Mouse (Mus musculus) spleen, embryonic (tissue): ENCODE measurements at regions not wholly inside any gene's neighbourhood (a gene's known extent, or its start where the extent isn't known, plus 50 kb on each side); places are given as distances from the start of the nearest gene placed in this dataset.

Source experiments
- CTCF ChIA-PET: fragments of 350-600 bp; sonication (Branson Sonifier 250); formaldehyde crosslinking; loops from one replicate; lab custom pipeline; 2022; lab: Charles Lee

DNA sequence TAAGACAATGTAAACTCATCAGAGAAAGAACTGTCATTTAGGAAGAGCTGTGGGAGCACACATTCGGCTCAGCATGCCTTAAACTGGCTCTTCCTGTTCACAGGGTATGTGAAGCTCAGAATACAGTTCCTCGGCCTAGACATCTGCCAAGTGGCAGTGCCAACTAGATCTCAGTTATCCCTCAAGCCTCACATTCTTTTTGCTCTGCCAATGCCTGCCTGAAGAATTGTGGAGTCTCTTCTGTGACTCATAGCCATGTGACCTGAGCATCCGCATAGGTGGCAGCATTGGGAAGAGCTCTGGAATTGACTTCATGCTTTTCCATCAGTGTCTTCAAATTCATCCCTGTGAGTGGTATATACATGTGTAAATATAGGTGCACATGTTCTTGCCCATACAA is 59.7 kb downstream of the Prlhr start:
- CTCF ChIA-PET = no interaction called here

DNA sequence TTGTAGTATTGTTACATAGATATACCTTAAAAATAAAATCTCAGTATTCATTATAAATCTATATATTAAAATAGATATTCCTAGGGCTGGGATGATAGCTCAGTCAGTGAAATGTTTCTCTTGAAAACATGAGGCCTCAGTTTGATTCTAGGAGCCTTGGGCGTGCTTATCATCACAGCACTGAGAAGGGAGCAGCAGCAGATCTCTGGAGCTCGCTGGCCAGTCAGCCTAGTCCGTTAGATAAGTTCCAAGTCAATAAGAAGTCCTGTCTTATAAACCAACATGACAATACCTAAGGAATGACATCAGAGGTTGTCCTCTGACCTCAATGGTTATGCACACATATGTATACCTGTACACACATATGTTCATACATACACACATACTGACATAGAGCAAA is 68.7 kb downstream of the Prlhr start:
- CTCF ChIA-PET = no interaction called here

DNA sequence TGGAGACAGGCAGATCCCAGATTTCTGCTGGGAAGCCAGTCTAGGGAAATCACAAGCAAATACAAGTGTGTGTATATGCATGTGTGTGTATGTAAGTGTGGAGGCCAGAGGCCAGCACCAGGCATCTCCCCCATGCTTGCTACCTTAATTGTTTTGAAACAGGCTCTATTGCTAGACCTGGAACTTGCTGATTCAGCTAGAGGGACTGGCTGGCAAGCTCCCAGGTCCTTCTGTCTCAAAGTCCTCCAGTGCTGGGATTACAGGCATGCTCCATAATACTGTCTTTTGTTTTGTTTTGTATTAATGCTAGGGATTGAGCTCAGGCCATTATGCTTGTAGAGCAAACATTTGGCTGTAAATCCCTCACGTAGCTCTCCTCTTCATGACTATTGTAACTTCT is 70.4 kb downstream of the Prlhr start:
- CTCF ChIA-PET = no interaction called here

DNA sequence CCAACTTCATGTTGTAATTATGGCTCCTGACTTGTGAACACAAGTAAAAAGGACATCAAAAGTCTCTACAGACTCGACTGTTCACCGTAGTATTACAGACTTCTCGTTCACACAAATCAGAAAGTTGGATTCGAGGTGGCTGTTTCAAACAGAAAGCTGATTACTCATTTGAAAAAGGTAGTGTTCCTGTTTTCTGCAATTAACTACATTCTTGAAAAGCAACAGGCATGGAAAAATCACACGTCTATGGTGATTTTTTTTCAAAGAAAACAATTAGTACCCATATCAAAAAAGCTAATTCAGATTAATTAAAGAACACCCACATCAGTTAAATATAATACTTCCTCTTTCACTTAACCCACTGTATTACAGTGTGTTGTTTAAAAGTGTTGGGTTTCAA is 71.5 kb downstream of the Prlhr start:
- CTCF ChIA-PET = no interaction called here

DNA sequence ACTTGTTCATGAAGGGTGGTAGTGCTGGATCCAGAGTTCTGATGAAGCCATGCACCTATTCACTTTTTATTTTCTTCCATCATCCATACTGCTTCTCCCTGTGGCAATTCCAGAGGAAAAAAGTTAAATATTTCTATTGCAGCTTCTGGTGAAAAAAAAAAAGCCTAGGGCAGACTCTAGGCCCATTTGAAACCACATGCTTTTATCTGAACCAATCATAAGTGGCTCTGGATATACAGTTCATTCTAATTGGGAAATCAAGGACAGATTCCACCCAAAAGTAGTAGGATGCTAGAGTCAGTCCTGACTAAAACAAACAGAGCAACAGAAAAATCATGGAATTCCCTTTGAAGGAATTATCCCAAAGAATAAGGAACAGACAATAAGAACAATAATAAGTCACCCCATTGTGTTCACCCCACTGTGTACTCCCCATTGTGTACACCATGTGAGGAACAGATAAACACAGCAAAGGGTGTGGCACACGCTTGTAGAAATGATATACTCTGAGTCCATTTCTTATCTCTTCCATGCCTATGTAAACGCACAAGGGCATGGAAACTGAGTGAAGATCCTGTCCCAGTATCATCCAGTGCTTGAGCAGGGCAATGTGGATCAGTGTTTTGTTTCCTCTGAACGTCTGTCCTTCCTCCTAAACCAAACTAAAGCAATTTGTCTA is 81.4 kb downstream of the Prlhr start:
- CTCF ChIA-PET = no interaction called here

DNA sequence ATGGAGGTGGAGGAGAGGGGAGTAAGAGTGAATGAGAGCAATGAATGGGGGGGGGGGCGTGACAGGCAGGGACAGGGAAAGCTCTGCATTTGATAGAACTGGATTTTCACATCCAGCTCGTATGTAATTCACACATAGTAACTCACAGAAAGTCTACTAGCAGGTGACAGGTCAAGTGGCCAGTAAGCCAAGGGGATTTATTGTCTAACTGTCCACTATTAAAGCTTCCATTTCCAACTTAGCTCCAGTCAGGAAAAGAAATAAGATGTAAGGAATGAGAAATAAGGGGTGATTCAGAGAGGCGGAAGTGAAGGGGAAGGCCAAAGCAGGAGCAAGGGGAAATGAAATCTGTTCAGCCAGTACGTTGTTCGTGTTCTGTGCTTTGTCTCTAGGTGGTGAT is 83.4 kb downstream of the Prlhr start:
- CTCF ChIA-PET = no interaction called here

DNA sequence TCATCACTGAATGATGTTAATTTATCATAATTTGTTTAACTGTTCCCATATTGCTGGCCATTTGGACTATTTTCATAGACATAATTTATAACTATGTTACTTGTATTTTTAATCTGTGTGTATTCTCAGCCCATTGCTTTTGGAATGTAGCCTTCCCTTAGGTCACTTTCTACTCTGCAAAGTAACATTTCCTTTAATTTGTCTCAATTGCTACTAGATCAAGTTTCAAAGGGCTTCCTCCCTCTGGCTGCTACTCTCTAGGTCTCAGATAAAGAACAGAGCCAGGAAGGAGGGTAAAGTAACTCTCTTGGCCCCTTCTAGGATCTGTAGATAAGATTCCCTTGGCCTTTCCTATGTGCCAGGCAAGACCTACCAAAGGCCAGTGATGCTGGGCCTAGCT is 85.4 kb downstream of the Prlhr start:
- CTCF ChIA-PET = interaction anchor here (0.6 kb wide), 1 partner anchor 1083 kb away, joined by 4 read pairs; no protein-coding TSS in a partner anchor

DNA sequence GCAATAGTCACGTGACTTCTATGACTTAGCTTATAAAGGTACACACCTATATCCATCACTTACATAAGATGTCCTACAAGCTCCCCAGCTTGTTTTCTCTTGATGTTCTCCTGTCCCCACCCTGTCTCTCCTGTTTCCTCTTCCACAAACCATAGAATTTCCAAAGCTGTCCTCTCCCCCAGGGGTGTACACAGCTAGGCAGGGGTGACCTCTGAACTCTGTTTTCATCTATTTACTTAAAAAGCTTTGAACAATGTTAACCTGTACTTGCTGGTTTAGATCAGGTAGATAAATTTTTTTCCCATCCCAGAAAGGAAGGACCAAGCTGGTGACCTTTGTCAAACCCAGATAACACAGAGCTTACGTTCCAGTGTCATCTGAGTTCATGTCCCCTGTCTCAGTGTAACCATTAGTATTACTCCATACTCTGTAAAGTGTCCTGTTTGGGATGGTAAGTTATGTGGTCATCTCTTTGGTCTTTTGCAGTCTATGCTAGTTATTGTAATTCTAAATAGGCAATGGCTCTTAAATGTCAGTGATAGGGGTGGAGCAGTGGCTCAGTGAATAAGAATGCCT is 89.0 kb downstream of the Prlhr start:
- CTCF ChIA-PET = no interaction called here

DNA sequence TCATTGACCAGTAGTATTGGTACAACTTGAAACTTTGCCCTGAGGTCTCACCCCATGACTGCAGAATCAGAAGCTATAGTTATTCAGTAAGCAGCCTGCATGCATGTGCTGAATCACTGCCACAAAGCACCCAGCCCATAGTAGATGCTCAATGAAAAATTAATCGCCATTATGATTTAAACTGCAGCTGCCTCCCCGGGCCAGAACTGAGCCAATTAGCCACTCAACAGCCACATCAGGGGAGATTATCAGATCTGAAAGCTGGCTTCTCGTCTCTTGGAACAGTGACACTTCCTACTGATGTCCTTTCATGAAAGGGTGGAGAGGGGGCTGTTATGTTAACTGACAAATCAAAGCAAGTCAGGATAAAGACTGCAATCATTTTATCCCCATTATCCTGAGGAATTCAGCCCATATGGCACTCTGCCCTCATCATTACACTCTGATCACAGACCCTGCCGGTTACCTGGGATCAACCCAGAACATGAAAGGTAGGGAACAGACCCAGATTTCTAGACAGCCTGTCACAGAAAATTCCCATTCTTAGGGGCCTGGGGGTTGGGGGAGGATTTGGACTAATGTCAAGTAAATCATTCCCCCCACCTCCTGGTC is 104.0 kb downstream of the Prlhr start:
- CTCF ChIA-PET = no interaction called here

DNA sequence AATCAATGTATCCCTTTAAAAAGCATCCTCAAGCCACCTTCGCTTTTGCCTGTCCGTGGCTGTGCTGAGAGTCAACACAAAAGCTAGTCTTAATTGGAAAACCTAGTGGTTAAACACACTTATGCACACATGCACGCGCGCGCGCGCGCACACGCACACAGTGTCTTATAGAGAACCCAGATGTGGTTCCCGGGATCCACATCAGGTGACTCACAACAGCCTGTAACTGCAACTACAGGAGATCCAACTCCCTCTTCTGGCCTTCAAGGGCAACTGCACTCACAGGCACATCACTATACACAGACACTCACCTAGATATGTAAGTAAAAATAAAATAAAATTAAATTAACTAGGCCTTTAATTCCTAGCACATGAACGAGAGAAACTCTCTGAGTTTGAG is 118.4 kb upstream of the Fam204a start:
- CTCF ChIA-PET = no interaction called here

DNA sequence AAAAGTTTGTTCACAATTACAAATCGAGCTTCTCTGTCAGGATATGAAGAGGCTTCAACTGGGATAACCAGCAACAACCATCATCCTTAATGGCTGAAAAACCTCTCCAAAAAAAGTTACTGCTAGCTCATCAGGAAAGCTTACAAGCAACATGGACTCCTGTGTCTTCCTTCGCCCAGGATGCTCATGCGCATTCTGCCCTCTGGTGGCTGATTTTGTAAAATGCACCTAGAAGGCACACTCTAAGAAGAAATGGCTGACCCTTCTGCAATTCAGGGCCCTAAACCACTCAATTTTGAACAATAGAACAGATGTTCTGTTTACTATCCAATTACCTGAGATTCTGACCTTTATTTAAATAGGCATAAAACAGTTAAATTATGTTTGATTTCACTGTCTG is 115.0 kb upstream of the Fam204a start:
- CTCF ChIA-PET = interaction anchor here (0.7 to 1.3 kb wide), 2 partner anchors 92 to 924 kb away, joined by 9 to 15 read pairs; no protein-coding TSS in a partner anchor

DNA sequence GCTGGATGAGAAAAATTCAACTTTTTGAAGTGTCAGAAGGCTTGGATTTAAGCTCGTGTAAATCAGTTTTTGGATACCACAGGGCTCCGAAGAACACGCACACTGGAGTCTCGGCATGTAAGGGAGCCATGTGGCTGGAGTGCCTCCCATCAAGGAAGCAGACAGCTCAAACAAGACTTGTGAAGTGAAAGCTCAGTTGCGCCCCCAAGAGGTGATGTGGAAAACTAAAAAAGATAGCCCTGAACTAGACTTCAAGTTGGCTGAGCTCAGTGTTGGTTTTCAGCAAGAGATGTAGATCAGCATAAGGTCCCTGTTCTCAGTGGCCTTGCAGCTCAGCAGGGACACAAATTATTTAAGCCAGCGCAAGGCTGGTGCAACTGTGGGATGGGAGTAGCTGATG is 113.7 kb upstream of the Fam204a start:
- CTCF ChIA-PET = interaction anchor here (0.7 kb wide), 1 partner anchor 1036 kb away, joined by 6 read pairs; no protein-coding TSS in a partner anchor

DNA sequence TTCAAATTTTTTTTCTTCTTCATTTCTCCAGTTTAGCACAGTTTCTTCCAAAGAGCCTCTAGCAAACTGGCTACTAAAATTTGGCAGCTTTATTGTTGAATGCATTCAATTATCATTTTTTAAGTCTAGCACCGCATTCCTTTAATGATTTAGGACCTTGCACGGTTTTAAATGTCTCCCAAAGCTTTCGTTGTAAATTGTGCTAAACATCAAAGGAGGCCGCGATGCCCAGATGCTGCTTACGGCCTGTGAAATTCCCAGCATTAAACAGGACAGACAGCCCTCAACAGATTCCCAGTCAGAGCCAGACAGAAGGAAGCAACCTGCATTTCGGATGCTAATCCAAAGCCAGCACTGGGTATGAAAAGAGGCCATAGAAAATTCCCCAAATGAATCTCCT is 108.0 kb upstream of the Fam204a start:
- CTCF ChIA-PET = no interaction called here

DNA sequence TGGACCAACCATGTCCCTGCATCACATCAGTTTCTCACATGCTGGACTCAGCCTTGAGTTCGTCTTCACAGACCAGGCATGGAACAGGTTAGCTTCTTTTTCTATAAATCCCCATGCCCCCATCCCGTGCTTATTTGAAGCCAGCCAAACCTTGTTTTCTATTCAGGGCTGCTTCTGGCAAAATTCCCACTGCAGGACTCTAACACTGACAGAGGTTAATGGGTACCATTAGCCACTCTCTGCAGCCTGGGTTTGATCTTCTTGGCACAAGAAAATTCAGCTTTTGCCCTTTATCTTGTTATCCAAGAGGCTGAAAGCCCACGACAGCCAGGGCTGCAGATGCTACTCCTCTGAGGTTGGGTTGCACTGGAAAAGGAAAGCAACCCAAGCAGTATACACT is 101.8 kb upstream of the Fam204a start:
- CTCF ChIA-PET = no interaction called here

DNA sequence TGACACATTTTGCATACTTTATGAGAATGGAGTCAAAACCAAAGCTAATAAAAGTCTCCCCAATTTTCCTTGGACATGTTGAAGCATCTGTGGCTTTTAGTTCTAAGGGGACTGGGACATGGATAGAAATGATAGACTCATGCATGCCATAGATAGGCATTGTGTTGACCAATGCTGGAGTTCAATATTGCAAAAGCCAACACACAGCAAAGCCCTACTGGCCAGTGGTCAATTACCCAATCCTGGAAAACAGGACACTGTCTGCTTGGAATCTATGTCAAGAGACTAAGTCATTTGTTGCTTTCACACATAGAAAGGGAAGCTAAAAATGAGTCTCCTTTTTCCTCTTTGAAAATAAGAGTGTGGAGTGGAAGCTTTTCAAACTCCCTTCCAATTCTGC is 99.1 kb upstream of the Fam204a start:
- CTCF ChIA-PET = no interaction called here

DNA sequence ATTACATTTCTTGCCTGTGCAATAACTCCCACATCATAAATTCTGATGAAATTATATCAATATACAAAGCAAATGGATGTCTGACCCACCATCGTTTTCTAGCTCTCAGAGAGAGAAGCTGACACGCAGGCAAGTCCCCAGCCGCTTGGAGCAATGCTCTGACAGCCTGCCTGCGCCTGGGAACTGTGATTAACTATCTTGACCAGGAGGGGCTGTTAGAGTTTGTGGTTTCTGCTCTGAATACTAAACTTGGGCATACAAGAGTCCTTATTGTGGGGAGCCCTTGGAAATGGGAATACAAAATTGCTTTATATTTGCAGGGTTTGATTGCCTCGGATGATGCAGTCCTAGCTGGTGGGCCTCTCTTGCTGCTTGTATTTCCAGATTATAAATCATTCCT is 98.6 kb upstream of the Fam204a start:
- CTCF ChIA-PET = no interaction called here

DNA sequence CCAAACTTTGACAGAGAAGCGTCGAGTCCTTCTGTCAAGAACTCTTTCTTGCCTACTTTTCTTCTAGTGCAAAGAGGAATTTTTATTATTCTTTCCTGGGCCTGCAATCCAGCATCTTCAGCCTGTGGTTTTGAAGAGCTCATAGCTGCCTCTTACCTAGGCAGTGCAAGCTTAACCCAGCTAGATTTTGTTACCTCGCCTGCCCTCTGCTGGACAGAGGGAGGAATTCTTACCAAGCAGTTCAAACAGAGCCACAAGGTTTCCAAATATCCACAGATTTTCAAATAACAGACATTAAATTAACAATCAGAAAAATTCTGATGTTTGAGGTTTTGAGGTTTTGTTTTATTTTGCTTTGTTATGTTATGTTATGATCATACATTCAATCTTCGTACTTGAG is 84.1 kb upstream of the Fam204a start:
- CTCF ChIA-PET = interaction anchor here (0.6 to 1.5 kb wide), 2 partner anchors 11 to 136 kb away, joined by 3 read pairs; no protein-coding TSS in a partner anchor

DNA sequence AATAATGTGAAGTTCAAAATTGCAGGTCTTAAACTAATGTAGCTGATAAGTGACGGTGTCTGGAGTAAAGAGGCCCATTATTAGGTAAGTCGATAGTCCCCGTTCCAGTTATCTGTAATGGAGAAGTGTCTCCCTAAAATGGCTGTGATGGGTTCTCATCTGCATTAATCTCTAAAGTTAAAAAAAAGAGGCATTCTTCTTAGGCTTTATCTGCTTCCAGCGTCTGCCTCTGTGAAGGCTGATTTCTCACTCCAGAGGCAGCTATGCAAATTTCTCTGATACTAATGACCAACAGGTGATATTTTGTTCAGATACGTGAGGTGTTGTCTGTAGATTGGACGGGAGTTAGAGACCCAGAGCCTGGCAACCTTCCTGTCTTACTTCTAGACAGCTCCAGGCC is 75.9 kb upstream of the Fam204a start:
- CTCF ChIA-PET = no interaction called here

DNA sequence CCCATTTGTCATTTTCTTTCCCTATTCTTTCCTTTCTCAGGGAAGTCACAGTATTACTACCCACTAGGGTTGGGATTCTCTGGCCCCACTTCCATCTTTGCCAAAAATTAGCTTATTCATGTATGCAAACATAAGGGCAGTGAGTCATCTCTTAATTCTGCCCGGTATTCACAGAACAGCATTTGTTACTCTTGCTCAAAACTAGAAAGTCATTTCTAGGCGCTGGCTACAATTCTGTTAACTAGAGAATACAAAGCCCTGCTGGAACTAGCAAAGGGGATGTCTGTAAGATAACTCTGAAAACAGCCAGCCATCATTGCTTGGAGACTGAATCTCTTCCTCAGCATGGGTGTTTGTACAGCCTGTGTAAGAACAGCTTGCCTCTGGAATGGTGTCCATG is 74.4 kb upstream of the Fam204a start:
- CTCF ChIA-PET = interaction anchor here (0.6 kb wide), 1 partner anchor 28 kb away, joined by 6 read pairs; no protein-coding TSS in a partner anchor

DNA sequence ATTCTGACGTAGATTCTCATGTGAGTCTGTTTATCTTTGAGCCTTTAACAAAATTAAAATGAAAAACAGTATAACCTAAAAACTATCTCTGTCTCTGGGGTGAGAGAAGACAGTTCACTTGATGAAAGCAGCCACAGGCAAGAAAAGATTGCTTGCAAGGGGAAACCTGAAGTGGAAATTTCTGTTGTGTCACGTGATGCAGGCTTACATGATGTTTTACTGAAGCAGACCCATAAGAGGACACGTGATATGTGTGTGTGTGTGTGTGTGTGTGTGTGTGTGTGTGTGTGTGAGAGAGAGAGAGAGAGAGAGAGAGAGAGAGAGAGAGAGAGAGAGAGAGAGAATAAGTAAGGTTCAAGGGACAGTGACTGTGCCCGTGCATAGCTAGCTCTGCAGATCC is 63.7 kb upstream of the Fam204a start:
- CTCF ChIA-PET = interaction anchor here (0.6 kb wide), 1 partner anchor 112 kb away, joined by 3 read pairs; no protein-coding TSS in a partner anchor

DNA sequence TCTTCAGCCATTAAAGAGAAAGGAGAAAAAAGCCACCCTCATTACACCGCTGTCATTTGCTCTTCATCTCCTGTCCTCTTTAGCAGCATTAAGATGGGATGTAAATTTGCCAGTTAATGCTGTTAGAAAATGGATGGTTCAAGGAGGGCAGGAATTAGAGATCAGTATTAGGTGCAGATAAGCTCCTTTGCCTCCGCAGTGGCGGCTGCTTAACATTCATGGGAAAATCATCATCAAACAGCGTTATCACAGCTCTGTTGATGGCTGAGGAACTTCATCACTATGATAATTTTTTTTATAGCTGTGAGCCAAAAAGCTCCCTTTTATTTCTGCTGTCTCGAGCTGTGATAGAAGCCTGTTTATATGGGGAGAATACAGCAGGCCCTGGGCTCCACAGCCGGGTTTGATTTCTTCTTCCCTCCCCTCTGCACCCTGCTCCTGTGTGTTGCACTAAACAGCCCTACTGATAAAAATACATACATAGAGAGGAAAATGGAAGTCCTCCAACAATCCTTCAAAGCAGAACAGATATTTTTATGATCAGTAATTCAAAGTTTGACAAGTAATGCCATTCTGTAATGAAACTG is 60.4 kb upstream of the Fam204a start:
- CTCF ChIA-PET = interaction anchor here (0.7 kb wide), 1 partner anchor 21 kb away, joined by 3 read pairs; no protein-coding TSS in a partner anchor

DNA sequence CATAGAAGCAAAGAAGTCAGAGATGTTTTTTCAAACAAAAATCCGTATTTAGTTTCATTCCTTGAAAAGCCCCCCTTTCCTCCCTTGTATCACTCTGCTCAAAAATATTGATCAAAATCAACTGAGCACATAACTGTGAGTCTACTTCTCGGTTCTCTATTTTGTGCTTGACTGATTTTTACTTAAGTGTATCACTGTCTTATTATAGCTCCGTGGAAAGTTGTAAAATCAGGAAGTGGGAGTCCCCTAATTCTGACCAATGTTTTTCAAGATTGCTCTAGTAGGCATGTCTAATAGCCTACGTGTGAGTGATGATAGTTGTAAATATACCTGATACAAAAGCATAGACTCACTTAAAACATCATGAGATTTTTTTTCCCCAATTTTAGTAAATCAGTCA is 58.4 kb upstream of the Fam204a start:
- CTCF ChIA-PET = no interaction called here
